Mouse (Mus musculus): ENCODE data around the gene St6galnac1.
"Not testable (repeated sequence)": the region's sequence is repeated elsewhere in the genome, so short reads cannot be mapped to it uniquely, and the experiment has no call there.

The St6galnac1 gene

DNA sequence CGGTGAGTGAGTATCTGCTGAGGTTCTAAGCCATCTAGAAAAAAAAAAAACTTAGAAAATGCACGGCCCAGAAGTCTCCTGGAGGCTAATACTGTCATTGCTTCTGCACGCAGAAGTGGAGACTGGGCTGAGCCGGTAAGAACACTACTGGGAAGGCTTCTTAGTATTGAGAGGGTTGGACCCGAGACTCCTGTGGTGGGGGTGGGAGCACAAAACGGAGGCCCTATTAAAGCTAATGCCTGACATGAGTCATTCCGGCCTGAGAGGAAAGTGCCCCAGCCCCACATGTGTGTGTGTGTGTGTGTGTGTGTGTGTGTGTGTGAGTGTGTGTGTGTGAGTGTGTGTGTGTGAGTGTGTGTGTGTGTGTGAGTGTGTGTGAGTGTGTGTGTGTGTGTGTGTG is 31.8 kb upstream of the St6galnac1 start:
- DNase-seq (ENCODE audit: low read depth), result no peak

DNA sequence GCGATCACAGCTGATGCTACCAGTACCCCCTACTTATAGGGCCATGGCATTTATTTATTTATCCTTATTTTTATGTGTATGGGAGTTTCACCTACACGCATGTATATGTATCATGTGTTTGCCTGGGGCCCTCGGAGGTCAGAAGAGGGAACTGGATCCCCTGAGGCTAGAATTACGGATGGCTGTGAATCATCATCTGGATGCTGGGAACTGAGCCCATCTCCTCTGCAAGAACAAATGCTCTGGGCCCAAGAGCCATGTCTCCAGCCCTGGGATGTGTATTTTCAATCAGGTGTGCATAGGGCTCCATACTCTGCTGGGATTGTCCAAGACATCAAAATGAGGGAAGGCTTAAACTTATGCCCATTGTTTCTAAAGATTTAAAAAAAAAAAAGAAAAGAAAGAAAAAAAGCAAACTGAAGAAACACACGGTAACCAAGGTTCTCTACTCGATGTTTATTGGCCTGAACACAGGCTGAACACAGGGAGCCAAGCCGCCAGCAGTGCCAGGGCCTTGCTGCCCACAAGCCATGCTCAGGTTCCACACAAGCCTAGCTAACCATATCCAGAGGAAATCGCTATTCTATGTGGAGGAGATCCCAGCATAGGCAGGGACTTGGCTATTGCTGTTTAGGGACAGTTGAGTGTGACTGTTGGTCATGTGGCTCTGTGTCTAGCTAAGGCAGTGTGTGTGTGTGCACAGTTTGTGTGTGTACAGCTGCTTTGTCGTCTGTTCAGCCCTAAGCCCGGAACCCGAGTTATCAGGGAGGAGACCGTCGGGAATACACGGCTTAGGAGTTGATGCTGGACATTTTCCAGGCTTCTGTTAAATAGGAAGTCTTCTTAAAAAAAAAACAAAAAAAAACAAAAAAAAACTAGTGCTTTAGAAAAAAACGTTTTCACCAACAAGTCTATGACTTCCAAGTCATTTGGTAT is 31.1 kb upstream of the St6galnac1 start:
- DNase-seq (ENCODE audit: low read depth), result no peak

- DNase-seq (ENCODE audit: low read depth), result no peak
These were observed 27.4 kb upstream of the St6galnac1 start for GRCm38 (mm10) chr11:116802709-116803108.

GRCm38 (mm10) chr11:116801106-116801505 is 25.8 kb upstream of the St6galnac1 start:
- DNase-seq (ENCODE audit: low read depth), result no peak

DNA sequence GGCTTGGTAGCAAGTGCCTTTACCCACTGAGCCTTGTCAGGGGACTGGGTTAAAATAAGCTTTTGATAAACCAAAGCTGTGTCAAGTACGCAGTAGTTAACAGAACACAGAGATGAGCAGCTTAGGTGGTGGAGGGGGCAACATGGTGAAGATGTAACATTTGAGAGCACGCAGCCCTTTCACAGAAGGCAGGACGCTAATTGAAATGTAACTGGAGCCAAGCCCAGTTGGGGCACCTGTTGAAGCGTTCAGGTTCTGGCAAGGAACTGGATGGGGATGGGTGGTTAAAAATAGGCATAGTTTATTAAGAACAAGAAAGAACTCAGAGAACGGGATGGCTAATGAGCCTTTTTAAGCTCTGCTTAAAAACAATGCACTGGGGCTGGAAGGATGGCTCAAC is 24.1 kb upstream of the St6galnac1 start:
- DNase-seq (ENCODE audit: low read depth), result no peak

DNA sequence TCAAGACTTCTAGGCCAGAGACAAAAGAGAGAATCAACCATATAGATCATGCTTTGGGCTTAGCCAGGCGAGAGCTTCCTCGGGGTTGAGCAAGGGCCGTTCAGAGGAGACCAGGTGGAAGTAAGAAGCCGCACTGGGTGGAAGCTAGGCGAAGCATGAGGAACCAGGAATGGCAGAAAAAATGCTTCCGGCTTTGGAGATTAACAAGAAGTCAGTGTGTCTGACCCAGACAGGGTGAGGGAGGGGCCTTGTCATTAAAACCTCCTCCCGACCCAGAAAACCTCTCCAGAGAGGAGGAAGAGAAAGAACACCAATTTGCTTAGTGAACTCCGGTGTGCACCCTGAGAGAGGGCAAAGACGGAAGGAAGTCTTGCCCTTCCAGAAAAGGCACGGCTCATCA is 8.9 kb upstream of the St6galnac1 start:
- no peak for DNase-seq (ENCODE audit: low read depth)

DNA sequence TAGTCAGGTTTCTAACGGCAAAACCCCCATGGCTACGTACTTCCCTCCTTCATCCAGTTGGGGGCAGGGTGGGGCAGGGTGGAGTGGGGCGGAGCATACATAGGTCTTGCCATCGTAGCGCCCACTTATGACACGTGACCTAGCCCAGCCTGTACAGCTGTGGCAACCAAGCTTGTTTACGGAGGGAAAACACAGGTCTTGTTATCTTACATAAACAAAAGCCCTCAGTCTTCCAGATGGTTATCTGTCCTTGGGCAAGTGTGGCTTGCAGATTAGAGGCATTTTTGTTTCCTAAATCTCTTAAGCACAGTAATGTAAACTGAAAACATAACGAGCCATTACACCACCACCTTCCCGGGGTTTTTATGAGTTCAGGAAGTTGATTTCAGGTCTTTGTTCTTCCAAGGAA is 7.4 kb upstream of the St6galnac1 start:
- peak; percentile 89 for DNase-seq (ENCODE audit: low read depth)

DNA sequence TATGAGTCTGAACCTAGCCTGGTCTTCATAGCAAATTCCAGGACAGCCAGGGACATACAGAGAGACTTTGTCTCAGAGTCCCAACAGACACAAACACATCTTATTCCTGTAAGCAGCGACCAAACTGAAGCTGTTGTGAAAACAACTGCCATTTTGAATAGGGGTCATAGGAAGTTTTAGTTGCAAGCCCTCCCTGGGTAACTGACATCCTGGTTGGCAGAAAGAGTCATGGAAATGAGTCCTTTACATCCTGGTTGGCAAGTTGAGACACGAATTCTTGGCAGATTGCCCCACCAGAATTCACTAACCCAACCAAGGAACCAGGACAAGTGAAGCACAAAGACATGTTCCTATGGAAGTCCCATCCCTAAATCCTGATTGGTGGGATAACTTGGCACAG is 2.1 kb downstream of the St6galnac1 start:
- DNase-seq (ENCODE audit: low read depth), result no peak

GRCm38 (mm10) chr11:116769873-116770272 is 5.4 kb downstream of the St6galnac1 start:
- no peak for DNase-seq (ENCODE audit: low read depth)

- DNase-seq (ENCODE audit: low read depth), result no peak
These were observed 10.4 kb downstream of the St6galnac1 start for GRCm38 (mm10) chr11:116764946-116765345.

DNA sequence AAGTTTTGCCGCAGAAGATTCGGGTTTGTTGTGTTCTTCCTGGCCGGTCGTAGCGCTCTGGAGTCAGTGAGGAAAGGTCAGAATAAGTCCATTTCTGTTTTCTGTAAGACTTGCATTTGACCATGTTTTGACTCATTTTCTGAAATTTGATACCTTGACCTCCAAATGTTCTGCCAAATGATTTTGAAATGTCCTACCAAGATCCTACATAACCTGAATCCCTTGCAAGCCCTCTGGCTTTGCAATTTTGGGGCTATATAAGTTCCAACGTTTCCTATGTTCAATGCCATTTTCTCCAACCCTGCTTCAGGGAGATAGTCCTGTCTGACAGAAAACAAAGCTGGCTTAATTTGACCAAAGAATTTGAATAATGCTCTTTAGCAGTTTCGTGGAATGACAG is 11.0 kb downstream of the St6galnac1 start:
- no peak for DNase-seq (ENCODE audit: low read depth)

DNA sequence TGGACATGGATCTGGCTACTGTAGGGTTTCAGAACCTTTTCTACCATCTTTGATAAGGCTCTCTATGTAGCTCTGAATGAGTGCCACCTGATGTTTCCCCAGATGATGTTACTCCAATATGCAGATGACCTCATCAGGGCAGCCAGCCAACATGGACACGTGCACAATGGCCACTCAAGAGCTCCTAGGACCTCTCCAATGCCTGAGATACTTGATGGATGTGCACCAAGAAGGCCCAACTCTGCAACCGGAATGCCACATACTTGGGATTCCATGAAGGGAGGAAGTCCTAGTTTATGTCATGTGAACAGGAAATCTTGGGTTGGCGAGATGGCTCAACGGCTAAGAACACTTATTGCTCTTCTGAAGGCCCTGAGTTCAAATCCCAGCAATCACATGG is 20.1 kb downstream of the St6galnac1 start:
- no peak for DNase-seq (ENCODE audit: low read depth)

DNA sequence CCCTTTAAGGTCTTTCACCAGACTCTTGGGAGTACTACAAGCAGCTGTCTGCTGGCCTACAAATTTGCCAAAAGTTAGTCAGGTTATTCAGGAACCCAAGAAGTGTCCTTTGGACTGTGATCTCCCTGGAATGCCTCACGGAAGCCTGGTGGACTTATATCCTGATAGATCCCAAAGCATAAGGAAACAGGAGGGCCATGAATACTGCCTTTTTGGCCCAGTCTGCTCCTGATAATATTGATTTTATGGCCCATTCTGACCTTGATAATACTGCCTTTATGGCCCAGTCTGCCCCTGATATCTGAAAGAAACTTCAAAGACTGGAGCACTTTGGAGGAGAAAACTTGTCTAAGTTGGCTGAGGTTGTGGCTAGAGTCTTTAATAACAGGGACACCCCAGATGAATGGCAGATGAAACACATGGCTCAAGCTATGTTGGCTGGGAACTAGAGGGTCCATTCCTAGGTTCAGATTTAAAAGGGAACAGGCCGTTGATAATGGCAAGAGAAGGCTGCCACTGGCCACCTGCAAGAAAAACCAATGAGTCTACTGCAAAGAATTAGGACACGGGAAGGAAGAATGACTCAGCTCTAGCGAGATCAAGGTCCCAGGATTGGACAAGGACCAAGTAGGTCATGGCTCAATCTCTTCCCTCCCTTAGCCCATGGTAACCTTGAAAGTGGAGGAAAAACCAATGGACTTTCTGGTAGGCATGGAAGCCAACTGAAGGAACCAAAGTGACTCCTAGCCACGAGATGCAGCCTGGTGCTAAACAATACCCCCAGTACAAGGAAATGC is 21.4 kb downstream of the St6galnac1 start:
- no peak for DNase-seq (ENCODE audit: low read depth)

- DNase-seq (ENCODE audit: low read depth), result no peak
These were observed 25.6 kb downstream of the St6galnac1 start for GRCm38 (mm10) chr11:116749733-116750132.

DNA sequence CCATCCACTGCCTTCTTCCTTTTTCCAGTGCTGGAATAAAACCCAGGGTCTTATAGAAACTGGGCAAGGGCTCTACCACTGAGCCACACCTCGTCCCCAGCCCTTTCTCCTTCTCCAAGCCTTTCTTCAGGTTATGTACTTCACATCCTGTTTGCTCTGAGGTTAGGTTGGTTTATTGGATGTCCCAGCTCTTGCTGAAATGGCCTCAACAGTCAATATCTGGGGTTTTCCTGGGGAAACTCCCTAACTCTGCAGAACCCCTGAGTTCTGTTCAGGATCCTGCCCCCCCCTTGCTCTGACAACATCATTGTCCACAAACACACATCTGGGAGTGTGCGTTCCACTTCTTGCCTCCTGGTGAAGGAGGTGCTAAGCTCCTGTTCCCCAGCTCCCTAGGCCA is 26.6 kb downstream of the St6galnac1 start:
- DNase-seq (ENCODE audit: low read depth), result not testable (repeated sequence)

GRCm38 (mm10) chr11:116746822-116747221 is 28.5 kb downstream of the St6galnac1 start:
- not testable (repeated sequence) for DNase-seq (ENCODE audit: low read depth)

- DNase-seq (ENCODE audit: low read depth), result not testable (repeated sequence)
These were observed 29.9 kb downstream of the St6galnac1 start for GRCm38 (mm10) chr11:116745457-116745856.

DNA sequence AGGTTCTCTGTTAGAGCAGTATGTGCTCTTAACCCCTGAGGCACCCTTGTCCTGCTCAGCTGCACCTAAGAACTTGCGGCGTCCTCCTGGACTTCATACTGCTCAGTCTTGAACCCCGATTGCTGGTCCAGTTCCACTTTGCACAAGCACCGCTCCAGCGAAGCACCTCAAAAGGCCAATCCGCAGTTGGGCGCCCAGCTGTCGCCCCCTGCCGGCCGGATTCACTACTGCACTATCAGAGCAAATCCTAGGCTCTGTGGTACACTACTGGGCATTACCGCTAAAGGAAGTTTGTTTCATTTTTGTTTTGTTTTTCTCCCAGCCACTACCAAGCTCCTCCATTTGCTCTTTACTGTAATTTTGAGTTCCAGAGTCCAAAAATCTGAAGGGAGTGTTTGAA is 36.9 kb downstream of the St6galnac1 start:
- no peak for DNase-seq (ENCODE audit: low read depth)

DNA sequence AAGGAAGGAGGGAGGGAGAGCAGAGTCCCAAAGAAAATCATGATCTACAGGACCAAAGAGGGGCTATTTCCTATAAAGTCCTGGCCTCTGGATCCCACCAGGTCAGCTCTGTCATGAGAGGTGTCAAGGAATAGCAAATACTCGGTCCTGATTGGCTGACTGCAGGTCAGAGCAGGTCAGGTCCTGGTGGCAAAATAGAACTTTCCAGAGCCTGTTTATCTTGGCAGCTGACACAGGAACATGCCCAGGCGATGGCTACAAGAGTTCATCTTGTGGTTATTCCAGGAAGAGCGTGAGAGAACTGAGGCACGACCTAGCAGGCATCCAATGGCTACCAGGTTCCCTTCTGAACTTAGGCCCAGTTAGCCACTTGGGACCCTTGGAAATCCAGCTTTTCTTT is 42.8 kb downstream of the St6galnac1 start:
- no peak for DNase-seq (ENCODE audit: low read depth)

GRCm38 (mm10) chr11:116731060-116731580 is 44.2 kb downstream of the St6galnac1 start:
- DNase-seq (ENCODE audit: low read depth), result not testable (repeated sequence)

- DNase-seq (ENCODE audit: low read depth), result no peak
These were observed 45.9 kb downstream of the St6galnac1 start for GRCm38 (mm10) chr11:116729276-116730008.

- DNase-seq (ENCODE audit: low read depth), result no peak
These were observed 49.2 kb downstream of the St6galnac1 start for GRCm38 (mm10) chr11:116726156-116726555.

Data from c-Kit-positive CD71-negative TER-119-negative erythroid progenitor cells, embryonic 14.5 days (primary cell).